Mouse (Mus musculus): ENCODE data around the gene Vamp5.

DNA sequence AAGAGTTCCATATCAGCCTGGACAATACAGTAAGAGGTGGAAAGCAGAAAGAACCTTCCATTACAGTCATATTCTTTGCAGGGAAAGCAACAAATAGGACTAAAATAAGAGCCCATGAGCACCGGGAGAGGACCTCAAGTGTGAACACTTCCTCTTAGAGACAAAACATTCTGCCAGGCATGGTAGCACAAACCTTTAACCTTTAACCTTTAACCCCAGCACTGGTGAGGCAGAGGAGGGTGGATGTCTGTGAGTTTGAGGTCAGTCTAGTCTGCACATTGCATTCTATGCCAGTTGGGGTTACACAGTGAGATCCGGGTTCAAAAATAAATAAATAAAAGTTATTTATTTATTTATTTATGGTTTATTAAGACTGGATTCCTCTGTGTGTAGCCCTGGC, 39.8 kb downstream of the Vamp5 start:
- TF ChIP-seq CTCF (IDR thresholded peaks at IDR 0.05; ENCODE audit: low read depth, low read length) (no peak), GATA1 (IDR thresholded peaks at IDR 0.05; ENCODE audit: borderline replicate concordance, low read length) (no peak), TAL1 (conservative IDR thresholded peaks at IDR 0.05; ENCODE audit: low read depth, low read length) (no peak), POLR2AphosphoS5 (IDR thresholded peaks at IDR 0.05; ENCODE audit: insufficient replicate concordance, low read depth, low read length) (no peak), GATA2 (IDR thresholded peaks at IDR 0.05; ENCODE audit: borderline replicate concordance, low read depth, low read length) (no peak)

All from G1E (cell line).